Mouse (Mus musculus) splenic B cell, adult 2 months (primary cell): ENCODE measurements around the gene Hoxa5.

ENCODE experiments used
- DNase-seq: peaks from one replicate; pipeline ENCODE4 v3.0.0-alpha.2; 2011; ENCODE audit warnings: low read depth, low spot score
- H3K27me3 ChIP-seq: 2 replicates; pipeline ENCODE4 v1.6.1; 2012; ENCODE audit warnings: mild to moderate bottlenecking, low read length, moderate library complexity, mixed read lengths; ENCODE audit not compliant: control insufficient read depth, poor library complexity, insufficient read depth, severe bottlenecking
- H3K36me3 ChIP-seq: 2 replicates; pipeline ENCODE4 v1.6.1; 2012; ENCODE audit warnings: mild to moderate bottlenecking, low read length, moderate library complexity, mixed read lengths; ENCODE audit not compliant: control insufficient read depth, poor library complexity, insufficient read depth, severe bottlenecking

The Hoxa5 gene

GRCm38 (mm10) chr6:52190410-52190809 lies 14.0 kb downstream of the Hoxa5 start:
- DNase-seq, result no peak
- Histone ChIP-seq H3K27me3 (no peaks in the 10 kb centered on the region), H3K36me3 (no peaks in the 10 kb centered on the region)

DNA sequence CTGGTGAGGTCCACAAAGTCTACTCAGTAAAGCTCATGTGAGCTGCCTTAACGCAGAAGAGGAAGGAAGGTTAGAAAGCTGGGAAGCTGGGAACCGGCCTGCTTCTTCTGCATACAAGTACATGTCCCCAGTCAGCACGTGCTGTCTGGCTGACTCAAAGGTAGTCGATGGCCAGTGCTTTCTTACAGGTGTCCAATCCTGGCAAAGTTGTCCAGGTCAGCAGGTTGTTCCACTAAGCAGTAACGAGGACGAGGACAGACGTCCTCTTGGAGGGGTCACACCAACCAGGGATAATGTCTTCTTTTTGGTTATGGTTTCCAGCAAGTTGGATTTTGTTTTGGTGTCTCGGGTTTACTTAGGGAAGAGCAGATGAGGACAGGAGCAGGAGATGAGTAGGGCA lies 14.5 kb downstream of the Hoxa5 start:
- no peak for DNase-seq
- H3K36me3 ChIP-seq, result no peaks in the 10 kb centered on the region
- no peaks in the 10 kb centered on the region for H3K27me3 ChIP-seq

- Histone ChIP-seq H3K27me3 (no peaks in the 10 kb centered on the region), H3K36me3 (no peaks in the 10 kb centered on the region)
- no peak for DNase-seq
These were observed 15.2 kb downstream of the Hoxa5 start for GRCm38 (mm10) chr6:52189172-52189591.

DNA sequence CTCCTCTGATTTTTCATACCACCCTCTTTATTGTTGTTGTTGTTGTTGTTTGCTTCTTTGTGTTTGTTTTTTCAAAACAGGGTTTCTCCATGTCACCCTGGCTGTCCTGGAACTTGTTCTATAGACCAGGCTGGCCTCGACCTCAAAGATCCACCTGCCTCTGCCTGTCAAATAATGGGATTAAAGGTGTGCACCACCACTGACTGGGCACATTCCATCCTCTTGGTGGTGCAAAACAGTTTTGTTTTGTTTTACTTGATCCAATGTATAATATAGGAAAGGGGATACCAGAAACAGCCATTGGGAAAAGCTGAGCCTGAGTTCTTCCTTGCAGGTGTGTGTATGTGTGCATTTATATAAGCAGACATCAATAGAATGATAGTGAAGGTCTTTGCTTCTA lies 17.9 kb downstream of the Hoxa5 start:
- no peak for DNase-seq
- no peaks in the 10 kb centered on the region for H3K27me3 ChIP-seq
- no peaks in the 10 kb centered on the region for H3K36me3 ChIP-seq

DNA sequence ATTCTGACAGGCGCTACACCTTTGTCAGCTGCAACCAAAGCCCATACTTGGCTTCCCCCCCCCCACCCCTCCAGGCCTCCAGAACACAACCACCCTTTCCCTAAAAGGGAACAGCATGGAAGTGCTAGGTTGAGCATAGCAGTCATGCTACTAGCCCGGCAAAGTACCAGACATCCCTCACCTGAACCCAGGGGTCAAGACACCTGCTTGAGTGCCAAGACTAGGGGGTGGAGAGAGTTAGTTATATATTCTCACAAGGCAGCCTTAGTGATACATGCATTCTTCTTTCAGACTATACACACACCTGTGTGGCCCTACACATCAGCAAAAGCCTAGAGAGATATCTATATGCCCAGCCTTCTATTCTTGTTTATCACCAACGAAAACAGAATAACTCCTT lies 18.6 kb downstream of the Hoxa5 start:
- DNase-seq, result no peak
- no peaks in the 10 kb centered on the region for H3K36me3 ChIP-seq

GRCm38 (mm10) chr6:52185222-52185621 lies 19.2 kb downstream of the Hoxa5 start:
- no peak for DNase-seq
- Histone ChIP-seq H3K36me3 (no peaks in the 10 kb centered on the region), H3K27me3 (no peaks in the 10 kb centered on the region)

More for the DNA sequence above, 18.6 kb downstream of the Hoxa5 start:
- H3K27me3 ChIP-seq, result no peaks in the 10 kb centered on the region

- Histone ChIP-seq H3K27me3 (no peaks in the 10 kb centered on the region), H3K36me3 (no peaks in the 10 kb centered on the region)
- no peak for DNase-seq
These were observed 19.7 kb downstream of the Hoxa5 start for GRCm38 (mm10) chr6:52184668-52185067.

DNA sequence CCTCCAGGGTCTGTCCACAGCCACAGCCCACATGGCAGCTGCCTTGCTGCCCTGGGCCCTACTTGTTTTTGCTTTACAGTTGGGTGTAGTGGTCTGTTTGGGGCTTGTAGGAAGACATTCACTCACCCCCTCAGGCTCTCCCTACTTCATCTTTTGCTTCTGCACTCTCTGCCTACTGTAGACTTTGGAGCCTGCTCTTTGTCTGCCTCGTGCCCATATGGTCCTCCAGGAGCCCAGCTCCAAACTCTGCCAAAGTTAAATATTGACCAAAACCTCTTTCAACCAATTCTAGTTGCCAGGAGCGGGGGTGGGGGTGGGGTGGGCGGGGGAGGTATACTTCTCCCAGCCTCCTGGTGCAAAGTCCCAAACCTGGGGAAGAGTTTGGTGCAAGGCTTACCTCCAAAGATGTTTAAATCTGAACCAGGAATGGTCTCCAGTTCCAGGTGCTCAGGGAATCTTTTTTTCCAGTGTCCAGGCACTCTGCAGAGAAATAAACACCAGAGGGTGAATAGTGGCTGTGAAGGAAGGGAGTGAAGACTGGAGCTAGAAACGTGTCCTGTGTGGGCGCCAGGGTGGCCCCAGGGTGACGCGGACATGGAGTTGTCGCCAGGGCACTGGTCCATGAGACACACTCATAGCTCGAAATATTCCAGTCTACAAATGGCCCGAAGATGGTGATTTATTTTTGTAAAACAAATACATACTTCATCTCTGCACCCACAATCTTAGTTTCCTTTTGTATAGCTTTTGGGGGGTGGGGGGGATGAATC lies 20.9 kb downstream of the Hoxa5 start:
- Histone ChIP-seq H3K27me3 (no peaks in the 10 kb centered on the region), H3K36me3 (no peaks in the 10 kb centered on the region)
- no peak for DNase-seq

DNA sequence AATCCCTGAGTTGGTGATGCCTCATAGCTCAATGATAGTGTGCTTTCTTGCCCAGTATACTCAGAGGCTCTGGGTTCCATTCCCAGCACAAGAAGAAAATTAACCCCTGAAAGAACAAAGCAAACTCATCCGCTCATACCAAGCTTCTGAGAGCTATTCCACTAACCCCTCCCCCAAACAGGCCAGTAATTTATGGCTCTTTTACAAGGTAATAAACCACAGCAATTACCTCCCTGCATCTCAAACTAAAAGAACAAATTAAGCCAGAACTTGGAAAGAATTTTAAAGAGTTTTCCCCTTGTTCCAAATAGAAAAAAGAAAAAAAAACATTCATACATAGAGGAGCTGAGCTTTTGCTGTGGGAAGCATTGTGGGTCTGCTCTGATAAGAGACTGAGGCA lies 21.6 kb downstream of the Hoxa5 start:
- no peak for DNase-seq
- Histone ChIP-seq H3K36me3 (no peaks in the 10 kb centered on the region), H3K27me3 (no peaks in the 10 kb centered on the region)

DNA sequence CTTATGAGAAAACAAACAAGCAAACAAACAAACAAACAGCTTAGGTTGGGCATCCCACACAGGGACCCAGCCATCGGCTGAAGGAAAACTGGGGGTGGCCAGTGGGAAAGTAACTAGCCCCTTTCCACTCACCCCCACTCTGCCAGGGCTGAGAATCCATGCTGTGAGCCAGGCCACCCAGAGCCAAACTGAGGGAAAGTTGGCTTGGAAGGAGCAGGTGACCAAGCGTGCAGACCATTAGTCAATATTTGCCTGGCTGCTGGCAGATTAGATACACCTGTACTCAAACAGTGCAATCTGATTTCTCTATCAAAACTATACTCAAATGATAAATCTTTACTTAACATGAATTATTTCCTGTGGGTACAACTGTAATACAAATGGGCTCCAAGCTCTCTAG lies 22.4 kb downstream of the Hoxa5 start:
- Histone ChIP-seq H3K27me3 (no peaks in the 10 kb centered on the region), H3K36me3 (no peaks in the 10 kb centered on the region)
- DNase-seq, result no peak

DNA sequence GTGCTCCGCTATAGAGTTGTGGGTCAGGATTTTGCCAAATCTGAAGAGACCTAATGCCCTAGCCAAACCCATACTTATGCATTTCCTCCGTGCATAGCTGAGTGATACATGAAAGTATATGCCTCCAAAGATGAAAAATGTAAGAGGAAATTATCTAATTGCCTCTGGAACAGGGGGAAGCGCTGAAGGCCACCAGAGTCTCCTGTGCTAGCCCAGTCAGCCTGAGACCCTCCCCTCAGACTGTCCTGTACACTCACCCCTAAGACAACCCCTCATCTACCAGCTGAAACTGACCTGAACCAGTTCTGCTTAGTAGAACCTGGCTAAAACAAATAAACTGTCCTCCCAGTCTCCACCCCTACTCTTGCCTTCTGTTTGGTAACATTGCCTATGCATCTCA lies 23.7 kb downstream of the Hoxa5 start:
- no peaks in the 10 kb centered on the region for H3K36me3 ChIP-seq

DNA sequence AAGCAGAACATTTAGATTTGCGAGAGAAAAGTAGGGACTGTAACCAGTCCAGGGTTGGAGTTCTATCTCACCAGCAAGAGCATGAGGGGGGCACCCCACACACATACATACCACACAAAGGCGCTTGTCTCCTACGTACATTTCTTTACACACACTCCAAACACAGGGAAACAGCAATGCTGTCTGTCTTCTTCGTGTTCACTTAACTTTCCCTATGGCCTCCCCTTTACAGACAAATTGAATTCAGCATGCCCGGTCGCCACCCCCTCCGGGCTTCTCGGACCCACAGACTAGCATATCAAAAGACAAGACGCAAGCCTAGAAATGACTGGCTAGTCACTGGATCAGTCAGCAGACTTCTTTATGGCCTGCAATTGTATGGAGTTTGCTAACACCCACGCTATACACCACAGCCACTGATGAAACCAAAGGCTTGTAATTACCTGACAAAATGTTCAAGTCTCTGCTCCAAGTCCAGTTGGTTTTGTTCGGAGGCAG lies 24.1 kb downstream of the Hoxa5 start:
- H3K36me3 ChIP-seq, result no peaks in the 10 kb centered on the region
- H3K27me3 ChIP-seq, result peaks cover 2% of the 10 kb centered on the region; the same call in 1 of the 2 replicates
- no peak for DNase-seq

More for the DNA sequence above, 23.7 kb downstream of the Hoxa5 start:
- H3K27me3 ChIP-seq, result peaks cover 2% of the 10 kb centered on the region; the same call in 1 of the 2 replicates
- no peak for DNase-seq

DNA sequence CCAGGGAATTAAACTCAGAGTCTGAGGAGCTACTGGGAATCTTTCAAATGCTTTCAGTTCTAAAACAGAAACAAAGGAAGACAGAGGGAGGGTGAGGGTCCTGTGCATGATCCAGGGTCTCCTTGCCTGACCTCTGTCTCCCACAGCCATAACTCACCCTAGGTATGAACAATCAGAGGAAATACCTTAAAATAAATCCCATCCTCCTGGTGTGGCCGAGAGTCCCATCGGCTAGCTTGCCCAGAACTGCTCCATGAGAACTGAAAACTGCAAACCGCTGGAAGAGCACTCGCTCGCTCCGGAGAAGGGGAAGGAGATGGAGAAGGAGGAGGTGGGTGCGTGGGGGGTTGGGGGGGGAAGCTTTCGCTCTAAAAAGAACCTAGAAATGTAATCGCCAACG lies 24.7 kb downstream of the Hoxa5 start:
- Histone ChIP-seq H3K27me3 (peaks cover 2% of the 10 kb centered on the region; the same call in 1 of the 2 replicates), H3K36me3 (no peaks in the 10 kb centered on the region)
- DNase-seq, result no peak

DNA sequence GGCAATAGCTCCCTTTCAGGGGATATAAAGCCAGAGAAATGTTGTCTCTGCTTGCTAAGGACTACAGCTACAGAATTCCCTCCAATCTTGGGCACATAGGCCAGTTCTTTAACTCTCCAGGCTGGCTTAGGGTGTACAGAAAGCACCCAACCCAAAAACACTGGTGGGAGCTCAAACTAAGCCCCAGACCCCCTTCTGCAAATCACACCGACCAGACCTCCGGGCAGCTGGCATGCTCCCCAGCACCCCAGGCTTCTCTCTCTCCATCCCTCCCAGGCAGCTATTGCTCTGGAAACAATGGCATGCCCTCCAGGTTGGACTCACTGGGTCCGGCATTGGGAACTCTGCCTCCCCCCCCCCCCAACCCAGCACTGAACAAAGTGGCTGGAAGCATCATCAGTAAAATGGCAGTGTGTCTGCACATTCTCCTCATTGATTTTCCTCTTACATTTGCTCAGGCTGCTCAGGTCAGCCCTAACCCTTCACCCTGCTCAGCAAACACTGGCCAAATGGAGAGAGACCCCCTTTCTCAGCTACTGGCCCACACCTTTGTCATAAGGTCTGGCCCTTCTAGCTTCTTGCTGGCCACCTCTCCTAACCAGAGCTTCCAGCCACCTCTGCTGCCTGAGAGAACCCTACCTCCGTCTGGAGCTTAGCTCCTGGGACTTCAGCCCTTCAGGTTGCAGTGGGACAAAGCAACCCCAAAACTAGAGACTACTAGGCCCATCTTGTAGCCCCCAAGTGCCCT lies 25.3 kb downstream of the Hoxa5 start:
- H3K36me3 ChIP-seq, result no peaks in the 10 kb centered on the region
- DNase-seq, result no peak
- peaks cover 2% of the 10 kb centered on the region; the same call in 1 of the 2 replicates for H3K27me3 ChIP-seq

DNA sequence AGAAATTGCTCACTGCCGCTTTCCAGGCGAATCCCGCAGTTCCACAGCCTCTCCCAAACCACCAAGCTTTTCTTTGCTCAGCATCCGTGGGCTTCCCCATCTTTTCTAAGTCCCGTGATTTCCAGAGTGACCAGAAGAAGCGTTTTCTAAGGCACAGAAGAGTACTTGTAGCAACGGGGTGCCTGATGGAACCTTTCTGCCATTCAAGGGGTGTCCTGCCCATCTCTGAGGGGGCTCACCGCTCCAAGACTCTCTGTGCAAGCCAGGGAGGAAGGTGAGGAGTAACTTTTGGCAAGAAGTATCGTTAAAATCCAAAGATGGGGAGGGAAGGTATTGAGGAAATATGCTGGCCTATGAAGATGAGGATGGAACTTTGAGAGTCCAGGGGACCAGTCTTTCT lies 26.6 kb downstream of the Hoxa5 start:
- H3K27me3 ChIP-seq, result peaks cover 2% of the 10 kb centered on the region; the same call in 1 of the 2 replicates
- no peaks in the 10 kb centered on the region for H3K36me3 ChIP-seq
- DNase-seq, result no peak
